Mouse (Mus musculus) hindbrain, embryonic 15.5 days (tissue): ENCODE measurements around the gene Litaf. TPM values are rescaled to one million over a fixed set of nuclear protein-coding genes. Genes with fewer than 3 reads are reported as not detected.

ENCODE experiments used
- ATAC-seq: fragments of 200-750 bp; cut with Nextera tagmentation; 2 replicates; pipeline ENCODE4 v1.8.0; 2017; ENCODE audit warnings: low read depth, moderate number of reproducible peaks, moderate TSS enrichment; ENCODE audit not compliant: low FRiP score
- H3K27ac ChIP-seq: fragments of 300-500 bp; sonication (generic); replicated peaks from 2 replicates; pipeline ENCODE4 v1.5.1; 2015; ENCODE audit warnings: mild to moderate bottlenecking, inconsistent platforms
- H3K27me3 ChIP-seq: fragments of 300-500 bp; sonication (generic); 2 replicates; pipeline ENCODE4 v1.6.1; 2015; ENCODE audit warnings: control low read depth, inconsistent platforms
- H3K36me3 ChIP-seq: fragments of 300-500 bp; sonication (generic); 2 replicates; pipeline ENCODE4 v1.6.1; 2015; ENCODE audit warnings: control low read depth, inconsistent platforms
- H3K4me1 ChIP-seq: fragments of 300-500 bp; sonication (generic); replicated peaks from 2 replicates; pipeline ENCODE4 v1.6.1; 2015; ENCODE audit warnings: control low read depth, inconsistent platforms
- H3K4me2 ChIP-seq: fragments of 300-500 bp; sonication (generic); 2 replicates; pipeline ENCODE4 v1.6.1; 2015; ENCODE audit warnings: moderate library complexity, mild to moderate bottlenecking, inconsistent platforms
- H3K4me3 ChIP-seq: fragments of 300-500 bp; sonication (generic); 2 replicates; pipeline ENCODE4 v1.5.1; 2015; ENCODE audit warnings: mild to moderate bottlenecking, inconsistent platforms
- H3K9ac ChIP-seq: fragments of 300-500 bp; sonication (generic); 2 replicates; pipeline ENCODE4 v1.6.1; 2015; ENCODE audit warnings: inconsistent platforms
- H3K9me3 ChIP-seq: fragments of 300-500 bp; sonication (generic); 2 replicates; pipeline ENCODE4 v1.6.1; 2016; ENCODE audit warnings: control low read depth, inconsistent platforms
- WGBS: fragments of 180-500 bp; shearing (Covaris S2); methylation state at CpG from one replicate; pipeline ENCODE4 v1.1.7; 2015; 5-methylcytosine and 5-hydroxymethylcytosine counted together
- polyA plus RNA-seq: library from polyadenylated mRNA; unstranded; fragments of >200 nt; fragmentation: Nextera tagmentation; extraction: Ambion mirVana; gene quantifications from 2 replicates; pipeline ENCODE4 v1.2.1, GENCODE M21; 2015

Litaf gene
- polyA plus RNA-seq, 1 experiment from 2014 or later, result 32.2 TPM

DNA sequence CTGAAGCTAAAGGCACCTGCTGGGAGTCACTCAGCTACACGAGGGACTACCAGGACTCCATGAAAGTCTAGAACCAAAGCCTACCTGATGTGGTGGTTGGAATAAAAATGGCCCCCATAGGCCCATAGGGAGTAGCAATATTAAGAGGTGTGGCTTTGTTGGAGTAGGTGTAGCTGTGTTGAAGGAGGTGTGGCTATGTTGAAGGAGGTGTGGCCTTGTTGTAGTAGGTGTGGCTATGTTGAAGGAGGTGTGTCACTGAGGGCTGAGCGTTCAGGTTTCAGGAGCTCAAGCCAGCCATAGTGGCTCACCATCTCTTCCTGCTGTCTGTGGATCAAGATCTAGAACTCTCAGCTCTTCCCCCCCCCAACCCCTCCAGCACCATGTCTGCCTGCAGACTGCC is 125.3 kb downstream of the Litaf start:
- WGBS, result 91% methylated on average over 2 of the region's 2 CpGs
- no peak for ATAC-seq
- Histone ChIP-seq H3K9me3 (no peaks in the 10 kb centered on the region), H3K4me3 (no peak overlapping the region), H3K36me3 (no peaks in the 10 kb centered on the region), H3K27ac (no peak overlapping the region), H3K27me3 (no peaks in the 10 kb centered on the region), H3K4me1 (no peaks in the 10 kb centered on the region), H3K4me2 (no peak overlapping the region), H3K9ac (no peak overlapping the region)

DNA sequence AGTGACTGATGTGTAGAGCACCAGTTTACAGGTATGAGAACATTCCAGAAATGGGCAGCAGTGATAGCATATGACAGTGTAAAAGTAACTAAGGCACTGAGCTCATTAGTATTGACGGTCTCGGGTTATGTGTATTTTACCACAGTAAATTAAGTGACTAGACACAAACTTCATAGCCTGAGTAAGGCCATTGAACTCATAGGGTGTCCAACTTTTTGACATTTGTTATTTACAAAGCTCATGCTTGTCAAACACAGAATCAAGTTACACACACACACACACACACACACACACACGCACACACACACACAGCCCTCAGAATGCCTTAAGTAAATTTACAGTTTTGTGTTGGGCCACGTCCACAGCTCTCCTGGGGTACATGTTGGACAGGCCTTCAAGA is 126.0 kb downstream of the Litaf start:
- Histone ChIP-seq H3K4me2 (no peak overlapping the region), H3K4me1 (no peaks in the 10 kb centered on the region), H3K27ac (no peak overlapping the region), H3K9me3 (no peaks in the 10 kb centered on the region), H3K27me3 (no peaks in the 10 kb centered on the region), H3K36me3 (no peaks in the 10 kb centered on the region), H3K9ac (no peak overlapping the region), H3K4me3 (no peak overlapping the region)
- no peak for ATAC-seq
- WGBS, result 89% methylated on average over 4 of the region's 4 CpGs

DNA sequence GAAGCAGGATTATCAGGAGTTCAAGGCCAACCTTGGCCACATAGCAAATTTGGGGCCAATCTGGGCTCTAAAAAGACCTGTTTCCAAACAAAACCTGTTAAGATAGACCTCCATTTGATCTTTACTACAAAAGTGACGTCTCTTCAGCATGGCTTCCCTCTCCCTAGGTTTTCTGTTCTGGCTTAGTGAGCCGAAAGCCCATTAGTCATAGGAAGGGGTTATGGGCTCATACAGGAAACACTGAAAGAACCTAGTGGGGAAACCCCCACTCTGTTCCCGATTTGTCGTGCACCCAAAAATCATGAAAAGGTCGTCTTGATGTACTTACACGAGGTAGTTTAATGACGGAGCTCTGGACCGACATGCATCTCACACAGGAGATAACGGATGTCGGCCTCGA is 128.5 kb downstream of the Litaf start:
- 83% methylated on average over 11 of the region's 11 CpGs for WGBS
- no peak overlapping the region for H3K9ac ChIP-seq
- ATAC-seq, result no peak

DNA sequence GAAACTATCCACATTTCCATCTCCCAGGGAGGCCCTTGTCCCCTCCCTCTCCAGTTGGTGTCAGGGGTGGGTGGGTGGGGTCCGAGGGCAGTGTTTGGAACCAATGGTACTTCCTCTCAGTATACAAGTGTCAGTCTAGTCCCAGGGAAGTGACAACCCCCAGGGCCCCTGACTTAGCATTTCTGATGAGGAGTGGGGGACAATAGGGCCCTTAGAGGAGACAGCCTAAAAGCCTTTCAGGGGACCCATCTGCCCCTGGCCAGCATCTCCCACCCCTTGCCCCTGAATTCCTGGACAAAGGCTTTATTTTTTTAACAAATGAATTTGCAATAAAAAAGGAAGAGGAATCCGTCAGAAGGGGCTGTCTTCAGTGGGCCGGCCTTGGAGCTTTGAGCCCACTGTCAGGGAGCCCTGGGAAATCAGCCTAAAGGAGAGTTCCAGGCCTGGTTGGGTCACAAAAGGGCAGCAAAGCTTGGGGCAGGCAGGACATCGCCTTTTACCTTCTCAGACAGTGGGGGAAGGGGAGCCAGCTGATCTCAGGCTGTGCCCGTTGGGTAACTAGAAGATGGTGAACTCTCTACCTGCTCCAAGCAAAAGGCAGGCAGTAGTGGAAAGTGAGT is 129.1 kb downstream of the Litaf start:
- H3K4me1 ChIP-seq, result no peaks in the 10 kb centered on the region
- H3K27ac ChIP-seq, result no peak overlapping the region
- no peak overlapping the region for H3K4me3 ChIP-seq
- no peaks in the 10 kb centered on the region for H3K36me3 ChIP-seq
- no peak for ATAC-seq
- no peaks in the 10 kb centered on the region for H3K27me3 ChIP-seq
- no peak overlapping the region for H3K9ac ChIP-seq
- no peaks in the 10 kb centered on the region for H3K9me3 ChIP-seq
- WGBS, result 22% methylated on average over 5 of the region's 5 CpGs
- H3K4me2 ChIP-seq, result no peak overlapping the region

More for the DNA sequence above, 128.5 kb downstream of the Litaf start:
- Histone ChIP-seq H3K36me3 (no peaks in the 10 kb centered on the region), H3K27me3 (no peaks in the 10 kb centered on the region), H3K27ac (no peak overlapping the region), H3K4me3 (no peak overlapping the region), H3K4me2 (no peak overlapping the region), H3K4me1 (no peaks in the 10 kb centered on the region), H3K9me3 (no peaks in the 10 kb centered on the region)

DNA sequence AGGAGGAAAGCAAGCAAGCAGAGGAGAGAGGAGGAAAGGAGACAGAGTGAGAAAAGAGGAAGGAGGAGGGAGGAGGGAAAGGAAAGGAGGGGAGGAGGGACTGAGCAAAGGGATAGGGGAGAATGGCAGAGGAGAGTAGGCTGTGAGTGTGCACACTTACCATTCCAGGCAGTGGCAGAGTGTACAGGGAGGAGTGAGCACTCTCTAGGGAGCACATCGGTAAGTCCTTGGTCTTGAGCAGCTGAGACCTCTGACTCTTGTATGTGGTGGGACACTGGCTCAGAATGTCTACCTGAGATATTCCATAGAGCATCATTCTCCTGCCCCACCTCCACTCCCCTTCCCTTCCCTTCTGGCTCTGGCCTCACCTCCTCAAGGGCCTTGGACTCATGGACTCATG is 131.9 kb downstream of the Litaf start:
- H3K27ac ChIP-seq, result no peak overlapping the region
- no peaks in the 10 kb centered on the region for H3K27me3 ChIP-seq
- no peaks in the 10 kb centered on the region for H3K9me3 ChIP-seq
- H3K4me1 ChIP-seq, result no peaks in the 10 kb centered on the region
- no peak for ATAC-seq
- H3K36me3 ChIP-seq, result no peaks in the 10 kb centered on the region
- no peak overlapping the region for H3K4me2 ChIP-seq
- H3K9ac ChIP-seq, result no peak overlapping the region
- H3K4me3 ChIP-seq, result no peak overlapping the region
- whole genome bisulfite sequencing, result 100% methylated on average over 1 of the region's 1 CpGs

DNA sequence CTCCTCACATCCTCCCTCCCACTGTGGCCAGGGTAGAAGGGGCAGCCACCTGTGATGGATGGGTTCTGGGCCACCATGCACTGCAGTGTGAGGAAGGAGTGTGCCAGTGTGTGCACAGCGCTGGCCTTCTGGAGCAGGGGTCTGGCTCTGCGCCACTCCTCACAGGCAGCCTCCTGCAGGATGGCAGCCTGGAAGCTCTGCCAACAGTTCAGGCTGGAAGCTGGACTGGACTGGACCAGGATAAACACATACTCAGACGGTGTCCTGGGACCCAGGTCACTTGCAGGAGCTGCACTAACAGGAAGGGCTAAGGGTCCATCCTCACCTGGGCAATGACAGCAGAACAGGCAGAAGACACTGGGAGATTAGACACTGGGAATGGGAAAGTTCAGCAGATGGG is 132.6 kb downstream of the Litaf start:
- Histone ChIP-seq H3K27ac (no peak overlapping the region), H3K27me3 (no peaks in the 10 kb centered on the region), H3K36me3 (no peaks in the 10 kb centered on the region), H3K4me2 (no peak overlapping the region), H3K4me1 (no peaks in the 10 kb centered on the region), H3K4me3 (no peak overlapping the region), H3K9me3 (no peaks in the 10 kb centered on the region), H3K9ac (no peak overlapping the region)
- 73% methylated on average over 3 of the region's 3 CpGs for WGBS
- peak; percentile 38; the same call in 1 of the 2 replicates for ATAC-seq

DNA sequence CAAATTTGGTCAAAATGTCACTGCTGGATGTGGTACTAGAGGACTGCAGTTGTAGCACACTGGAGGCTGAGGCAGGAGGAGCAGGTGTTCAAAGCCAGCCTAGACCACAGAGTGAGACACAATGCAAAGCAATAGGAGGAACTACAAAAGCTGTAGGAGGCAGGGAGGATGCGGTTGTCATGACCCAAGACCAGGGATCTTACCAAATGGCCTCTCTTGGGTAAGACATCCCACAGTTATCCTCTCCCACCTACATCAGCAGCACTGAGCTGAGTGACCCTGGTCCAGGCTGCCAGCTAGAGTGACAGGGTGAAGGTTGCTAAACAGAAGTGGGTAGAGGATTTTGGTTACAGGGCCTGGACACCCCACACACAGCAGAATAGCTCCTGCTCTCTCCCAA is 138.9 kb downstream of the Litaf start:
- Histone ChIP-seq H3K9ac (no peak overlapping the region), H3K4me2 (no peak overlapping the region), H3K27ac (no peak overlapping the region), H3K36me3 (no peaks in the 10 kb centered on the region), H3K9me3 (no peaks in the 10 kb centered on the region), H3K4me3 (no peak overlapping the region), H3K4me1 (no peaks in the 10 kb centered on the region), H3K27me3 (no peaks in the 10 kb centered on the region)
- ATAC-seq, result no peak
- WGBS, result 83% methylated on average over 1 of the region's 1 CpGs

DNA sequence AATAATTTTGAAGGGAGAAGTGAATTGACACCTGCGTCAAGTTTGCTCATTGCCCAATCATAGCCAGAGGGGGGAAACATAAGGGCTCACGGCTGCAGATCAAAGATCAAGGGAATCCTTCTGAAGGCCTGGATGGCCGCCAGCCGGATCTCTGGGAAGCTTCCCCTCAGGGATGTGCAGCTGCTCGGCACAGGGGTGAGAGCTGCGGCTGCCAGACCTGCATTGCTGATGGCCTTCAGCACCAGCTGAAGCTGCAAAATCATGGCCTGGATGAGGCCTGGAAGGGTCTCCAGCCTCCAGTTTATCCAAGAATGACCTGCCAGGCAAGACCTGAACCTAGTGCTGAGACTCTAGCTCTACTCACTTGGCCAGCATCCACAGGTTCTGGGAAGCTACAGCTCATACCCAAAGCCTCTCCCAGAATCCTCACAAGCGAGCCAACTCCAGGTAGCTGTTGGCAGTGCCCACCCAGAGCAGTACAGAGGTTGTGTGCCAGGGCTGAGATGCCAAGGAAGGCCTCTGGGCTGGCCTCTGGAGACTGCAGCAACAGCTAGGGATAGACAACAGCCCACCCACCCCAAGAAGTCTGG is 140.3 kb downstream of the Litaf start:
- Histone ChIP-seq H3K4me2 (no peak overlapping the region), H3K27me3 (no peaks in the 10 kb centered on the region), H3K9me3 (no peaks in the 10 kb centered on the region), H3K27ac (peak overlapping the region; percentile 34; the same call in 1 of the 2 replicates), H3K36me3 (no peaks in the 10 kb centered on the region), H3K4me1 (no peaks in the 10 kb centered on the region), H3K9ac (no peak overlapping the region), H3K4me3 (no peak overlapping the region)
- no peak for ATAC-seq
- WGBS, result 44% methylated on average over 7 of the region's 7 CpGs

DNA sequence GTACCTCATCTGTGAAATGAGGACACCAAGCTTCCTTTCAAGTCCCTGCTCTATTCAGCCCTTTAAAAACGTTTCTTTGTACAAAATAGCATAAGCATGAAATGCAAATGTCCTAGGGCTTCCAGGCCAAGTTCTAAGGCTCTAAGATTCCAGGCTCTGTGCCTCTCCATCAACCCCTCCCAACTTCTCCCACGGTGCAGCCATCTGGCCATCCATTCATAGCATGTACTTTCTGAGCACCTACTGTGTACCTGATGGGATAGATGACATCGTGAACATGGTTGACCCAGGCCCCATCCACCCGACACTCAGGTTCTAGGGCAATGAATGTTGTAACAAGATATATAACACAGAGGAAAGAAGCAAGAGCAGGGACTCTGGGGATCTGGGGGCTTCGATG is 142.4 kb downstream of the Litaf start:
- ATAC-seq, result no peak
- H3K9me3 ChIP-seq, result no peaks in the 10 kb centered on the region
- H3K4me3 ChIP-seq, result no peak overlapping the region
- H3K27me3 ChIP-seq, result no peaks in the 10 kb centered on the region
- H3K36me3 ChIP-seq, result no peaks in the 10 kb centered on the region
- WGBS, result 63% methylated on average over 5 of the region's 5 CpGs
- H3K27ac ChIP-seq, result no peak overlapping the region
- no peak overlapping the region for H3K4me2 ChIP-seq
- H3K4me1 ChIP-seq, result no peaks in the 10 kb centered on the region
- H3K9ac ChIP-seq, result no peak overlapping the region

DNA sequence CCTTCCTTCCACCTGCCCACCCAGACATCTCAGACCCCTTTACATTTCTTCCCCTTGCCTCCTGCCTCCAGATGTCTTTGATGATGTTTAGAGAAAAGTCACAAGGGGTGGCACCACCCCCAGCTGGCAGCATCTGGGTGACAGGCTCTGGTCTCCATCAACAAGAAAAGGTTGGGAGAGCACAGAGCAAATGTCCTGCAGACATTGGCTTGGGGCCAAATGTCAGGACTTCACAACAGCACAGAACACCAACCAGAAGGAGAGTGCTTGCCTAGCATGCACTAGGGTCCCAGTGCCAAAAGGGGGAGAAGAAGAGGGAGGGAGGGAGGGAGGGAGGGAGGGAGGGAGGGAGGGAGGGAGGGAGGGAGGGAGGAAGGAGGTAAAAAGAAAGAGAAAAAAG is 146.1 kb downstream of the Litaf start:
- no peaks in the 10 kb centered on the region for H3K4me1 ChIP-seq
- no peaks in the 10 kb centered on the region for H3K36me3 ChIP-seq
- no peak for ATAC-seq
- no peaks in the 10 kb centered on the region for H3K9me3 ChIP-seq
- no peak overlapping the region for H3K27ac ChIP-seq
- H3K4me2 ChIP-seq, result no peak overlapping the region
- no peak overlapping the region for H3K4me3 ChIP-seq
- H3K27me3 ChIP-seq, result no peaks in the 10 kb centered on the region
- no peak overlapping the region for H3K9ac ChIP-seq

DNA sequence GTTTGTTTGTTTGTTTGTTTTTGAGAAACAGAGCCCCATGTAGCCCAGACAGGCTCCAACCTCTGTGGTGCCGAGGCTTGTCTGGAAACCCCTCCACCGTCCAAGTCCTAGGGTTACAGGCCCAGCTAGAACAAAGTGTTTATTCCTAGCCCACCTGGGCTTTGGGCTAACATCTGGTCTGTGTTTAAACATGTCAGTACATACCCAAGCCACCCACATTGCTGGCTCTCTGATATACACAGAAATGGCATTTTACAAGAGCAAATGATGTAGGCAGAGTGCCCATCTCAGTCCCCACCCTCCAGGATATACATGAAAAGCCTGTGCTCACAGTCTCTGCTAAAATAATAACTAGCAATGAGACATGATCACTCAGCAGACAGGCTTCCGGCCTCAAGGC is 149.7 kb downstream of the Litaf start:
- WGBS, result 92% methylated on average over 3 of the region's 3 CpGs
- no peak overlapping the region for H3K4me3 ChIP-seq
- no peaks in the 10 kb centered on the region for H3K27me3 ChIP-seq
- no peaks in the 10 kb centered on the region for H3K36me3 ChIP-seq
- ATAC-seq, result no peak
- no peak overlapping the region for H3K9ac ChIP-seq
- no peak overlapping the region for H3K4me2 ChIP-seq
- no peaks in the 10 kb centered on the region for H3K4me1 ChIP-seq
- no peaks in the 10 kb centered on the region for H3K9me3 ChIP-seq
- no peak overlapping the region for H3K27ac ChIP-seq

DNA sequence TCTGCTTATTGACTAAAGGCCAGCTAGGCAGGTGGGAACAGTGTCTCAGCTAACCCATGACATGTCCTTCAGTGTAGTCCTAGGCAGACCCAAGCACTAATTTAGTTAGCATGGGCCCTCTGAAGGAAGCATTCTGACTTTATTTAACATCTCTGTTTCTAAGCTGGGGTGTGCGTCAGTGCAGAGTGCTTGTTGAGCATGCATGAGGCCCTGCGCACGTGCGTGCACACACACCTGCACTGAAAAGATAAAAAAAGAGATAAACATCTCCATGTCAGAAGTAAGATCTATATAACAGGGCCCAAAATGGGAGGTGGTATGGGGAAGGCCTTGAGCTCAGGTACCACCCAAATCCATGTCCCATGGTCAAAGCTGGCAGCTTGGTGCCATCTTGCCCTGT is 150.9 kb downstream of the Litaf start:
- Histone ChIP-seq H3K4me2 (no peak overlapping the region), H3K4me3 (no peak overlapping the region), H3K36me3 (no peaks in the 10 kb centered on the region), H3K27me3 (no peaks in the 10 kb centered on the region), H3K27ac (no peak overlapping the region), H3K9ac (no peak overlapping the region), H3K4me1 (no peaks in the 10 kb centered on the region), H3K9me3 (no peaks in the 10 kb centered on the region)
- 98% methylated on average over 4 of the region's 4 CpGs for WGBS
- ATAC-seq, result no peak

DNA sequence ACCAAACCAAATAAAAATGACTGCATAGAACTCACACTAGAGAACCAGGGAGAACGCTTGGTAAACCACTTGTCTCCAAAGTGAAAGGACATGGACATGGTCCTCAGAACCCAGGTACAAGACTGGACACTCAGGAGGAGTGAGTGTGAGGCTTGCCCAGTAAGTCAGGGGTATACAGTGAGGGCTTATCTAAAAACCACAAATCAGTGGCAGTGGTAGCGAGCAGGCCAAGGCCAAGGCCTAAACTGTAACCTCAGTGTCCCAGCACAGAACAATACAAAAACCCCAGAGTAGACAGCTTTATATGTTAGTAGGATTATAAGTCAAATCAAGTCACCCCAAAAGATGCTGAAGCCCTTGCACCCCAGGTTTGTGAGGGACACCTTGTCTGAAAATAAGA is 154.9 kb downstream of the Litaf start:
- 95% methylated on average over 2 of the region's 2 CpGs for WGBS
- Histone ChIP-seq H3K9me3 (no peaks in the 10 kb centered on the region), H3K4me3 (no peak overlapping the region), H3K27ac (no peak overlapping the region), H3K36me3 (no peaks in the 10 kb centered on the region), H3K9ac (no peak overlapping the region), H3K4me1 (no peaks in the 10 kb centered on the region), H3K27me3 (no peaks in the 10 kb centered on the region), H3K4me2 (no peak overlapping the region)
- ATAC-seq, result no peak
